Mouse (Mus musculus) spleen, adult 12 weeks (tissue): ENCODE data around the gene Bco2.

Experiments used
- DNase-seq: peaks from one replicate; pipeline ENCODE4 v3.0.0; 2022; ENCODE audit warnings: low spot score

Gene Bco2

DNA sequence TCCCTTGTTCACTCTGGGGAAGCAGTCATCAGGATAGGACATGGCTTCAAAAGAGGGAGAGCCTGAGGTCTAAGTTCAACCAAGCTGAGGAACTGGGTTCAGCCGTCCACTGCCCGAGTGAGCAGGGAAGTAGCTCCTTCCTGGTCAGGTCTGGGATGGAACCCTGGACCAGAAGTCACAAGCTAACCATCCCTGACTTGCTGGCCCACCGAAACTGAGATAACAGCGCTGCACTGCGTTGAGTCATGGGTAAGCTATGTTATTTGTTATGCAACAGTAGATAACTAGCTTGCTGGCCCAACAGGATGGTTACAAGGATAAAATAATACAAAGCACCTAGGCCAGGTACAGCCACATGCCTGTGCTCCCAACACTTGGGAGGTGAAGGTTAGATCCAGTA, 39.5 kb downstream of the Bco2 start:
- DNase-seq: no peak

- no peak for DNase-seq
Observed at GRCm38 (mm10) chr9:50507570-50507969, 47.4 kb downstream of the Bco2 start.

DNA sequence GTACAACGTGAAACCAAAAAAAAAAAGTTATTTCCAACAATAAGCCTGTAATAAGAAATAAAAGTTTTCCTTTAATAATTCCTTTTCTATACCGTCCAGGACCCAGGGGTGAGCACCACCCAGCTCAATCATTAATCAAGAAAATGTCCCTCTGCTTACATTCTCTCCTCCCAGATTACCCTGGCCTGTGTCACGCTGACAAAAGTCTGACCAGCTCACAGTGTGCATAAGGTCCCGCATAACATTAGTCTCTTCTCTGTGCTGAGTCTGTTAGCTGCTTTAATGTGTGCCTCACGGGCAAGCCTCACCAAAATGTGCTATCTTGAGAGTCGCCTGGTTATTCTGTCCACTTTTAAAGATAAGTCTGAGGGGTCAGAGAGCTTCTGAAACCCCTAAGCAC, 49.6 kb downstream of the Bco2 start:
- DNase-seq: no peak

DNA sequence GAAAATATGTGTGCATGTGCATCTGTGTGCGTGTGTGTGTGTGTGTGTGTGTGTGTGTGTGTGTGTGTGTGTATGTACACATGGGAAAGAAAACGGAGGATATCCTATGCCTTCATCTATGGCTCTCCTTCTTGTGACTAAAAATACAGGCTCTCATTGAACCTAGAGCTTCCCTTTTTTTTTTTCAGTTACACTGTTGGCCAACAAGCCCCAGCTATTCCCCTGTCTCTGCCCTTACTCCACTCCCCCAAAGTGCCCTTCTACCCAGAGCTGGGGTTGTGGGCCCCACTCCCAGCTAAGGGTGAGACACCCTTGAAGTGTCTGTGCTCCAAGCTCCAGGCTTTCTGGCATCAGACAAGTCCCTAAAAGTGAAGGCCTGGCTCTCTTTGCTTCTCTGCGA, 52.0 kb downstream of the Bco2 start:
- no peak for DNase-seq

GRCm38 (mm10) chr9:50500974-50501501, 53.9 kb downstream of the Bco2 start:
- DNase-seq: no peak

DNA sequence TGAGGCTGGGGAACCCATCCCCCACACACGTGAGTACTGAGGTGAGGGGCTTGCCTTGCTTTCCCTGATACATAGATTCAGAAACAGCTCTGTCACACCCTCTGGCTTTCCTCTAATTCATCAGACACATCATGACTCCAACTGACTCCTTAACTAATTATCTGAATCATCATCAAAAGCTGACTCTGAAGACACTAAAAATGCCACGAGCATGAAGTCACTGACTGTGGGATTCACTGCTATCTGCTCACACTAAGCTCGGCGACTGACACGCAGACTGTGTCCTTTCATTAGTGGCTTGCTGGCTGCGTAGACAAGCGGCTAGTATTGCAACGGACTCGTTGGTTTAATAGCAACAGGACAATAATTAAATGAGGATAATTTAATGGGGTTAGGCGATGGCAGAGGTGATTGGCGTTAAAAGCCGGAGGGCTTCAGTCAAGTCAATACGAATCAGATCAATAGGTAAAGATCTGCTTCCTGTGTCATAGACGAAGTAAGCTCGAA, 54.5 kb downstream of the Bco2 start:
- no peak for DNase-seq

- DNase-seq: no peak
Observed at GRCm38 (mm10) chr9:50499781-50500180, 55.2 kb downstream of the Bco2 start.

GRCm38 (mm10) chr9:50498815-50499214, 56.2 kb downstream of the Bco2 start:
- no peak for DNase-seq

DNA sequence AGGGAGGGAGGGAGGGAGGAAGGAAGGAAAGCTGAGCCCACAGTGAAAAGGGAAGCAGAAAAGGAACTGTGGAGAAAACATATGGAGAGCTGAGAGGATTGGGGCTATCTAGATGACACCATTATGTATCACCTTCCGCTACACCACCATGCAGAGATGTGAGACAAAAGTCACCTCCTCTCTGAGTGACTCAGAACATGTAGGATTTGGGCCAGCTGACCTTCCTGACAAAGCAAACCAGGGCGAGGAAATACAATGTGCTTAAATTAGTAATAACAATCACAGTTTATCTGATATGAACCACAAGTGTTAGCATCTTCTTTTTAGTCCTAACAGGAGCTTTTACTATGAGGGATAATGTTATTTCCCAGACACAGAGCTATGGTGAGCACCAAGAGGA, 57.4 kb downstream of the Bco2 start:
- no peak for DNase-seq

DNA sequence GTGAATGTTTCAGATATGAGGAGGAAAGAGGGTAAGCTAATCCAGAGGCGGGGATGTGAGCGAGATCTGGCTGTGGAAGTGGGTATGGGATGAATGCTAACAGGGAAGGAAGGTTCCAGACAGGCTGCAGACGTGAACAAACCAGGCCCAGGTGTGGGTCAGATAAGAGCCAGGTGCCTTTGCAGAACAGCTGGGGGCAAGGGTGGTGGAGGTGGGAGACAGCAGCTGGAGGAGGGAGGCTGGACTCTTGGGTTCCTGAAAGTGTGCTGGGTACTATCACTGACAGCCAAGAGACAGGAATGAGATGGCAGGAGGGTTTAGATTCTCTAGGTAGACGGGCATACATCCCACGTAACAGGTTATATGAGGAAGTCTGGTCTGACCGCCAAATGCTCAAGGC, 57.9 kb downstream of the Bco2 start:
- no peak for DNase-seq

DNA sequence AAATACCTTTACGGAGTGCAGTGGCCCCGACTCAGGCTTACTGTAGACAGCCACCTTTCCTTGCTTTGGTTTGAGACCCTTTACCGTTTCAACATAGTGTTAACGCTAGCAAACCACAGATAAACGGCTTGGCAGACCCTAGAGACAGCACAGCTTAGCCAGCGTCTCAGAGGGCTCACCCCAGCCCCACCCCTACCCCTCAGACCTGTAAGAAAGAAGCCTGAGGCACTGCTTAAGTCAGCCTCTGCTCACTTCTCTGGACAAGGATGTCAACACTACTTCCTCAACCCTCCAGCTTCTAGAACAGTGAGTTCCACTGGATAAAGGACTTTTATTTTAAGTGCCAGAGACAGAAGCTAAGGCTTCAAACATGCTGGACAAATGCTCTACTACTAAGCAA, 58.4 kb downstream of the Bco2 start:
- no peak for DNase-seq

- DNase-seq: no peak
Observed at GRCm38 (mm10) chr9:50496151-50496505, 58.9 kb downstream of the Bco2 start.

DNA sequence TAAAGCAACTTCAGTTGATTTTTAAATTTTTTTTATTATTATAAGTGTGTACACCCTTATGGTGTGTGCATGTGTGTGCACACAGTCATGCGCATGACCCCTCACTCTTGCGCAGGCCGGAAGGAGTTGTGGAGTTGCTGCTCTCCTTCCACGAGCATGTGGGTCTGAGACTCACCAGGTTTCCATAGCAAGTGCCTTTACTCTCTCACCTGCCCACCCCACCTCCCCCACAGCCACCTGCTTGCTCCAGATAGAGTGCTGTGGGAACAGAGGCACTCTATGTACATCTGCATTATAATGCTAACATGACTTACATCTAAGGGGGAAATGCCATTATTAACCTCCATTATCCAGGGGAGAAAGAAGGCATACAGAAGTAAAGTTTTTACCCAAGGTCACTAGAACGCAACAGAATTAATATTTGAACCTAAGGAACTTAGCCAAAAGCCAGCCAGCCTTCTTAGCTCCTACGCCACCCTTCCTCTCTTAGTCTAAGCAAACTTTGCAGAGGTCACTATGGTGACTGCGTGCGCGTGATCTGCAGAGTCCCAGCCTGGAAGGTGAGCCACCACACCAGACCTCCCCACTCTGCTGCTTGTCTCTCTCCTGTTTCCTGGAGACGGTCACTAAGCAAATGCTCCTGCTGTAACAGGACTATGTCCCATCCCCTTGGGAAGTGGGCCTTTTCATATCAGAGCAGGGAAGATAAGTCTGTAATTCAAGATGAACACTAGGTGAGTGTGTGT, 59.4 kb downstream of the Bco2 start:
- DNase-seq: no peak

- no peak for DNase-seq
Observed at GRCm38 (mm10) chr9:50494311-50494710, 60.7 kb downstream of the Bco2 start, which contains the start of gene Plet1. Gene Plet1, plus strand, starts transcription at chr9:50494525.

DNA sequence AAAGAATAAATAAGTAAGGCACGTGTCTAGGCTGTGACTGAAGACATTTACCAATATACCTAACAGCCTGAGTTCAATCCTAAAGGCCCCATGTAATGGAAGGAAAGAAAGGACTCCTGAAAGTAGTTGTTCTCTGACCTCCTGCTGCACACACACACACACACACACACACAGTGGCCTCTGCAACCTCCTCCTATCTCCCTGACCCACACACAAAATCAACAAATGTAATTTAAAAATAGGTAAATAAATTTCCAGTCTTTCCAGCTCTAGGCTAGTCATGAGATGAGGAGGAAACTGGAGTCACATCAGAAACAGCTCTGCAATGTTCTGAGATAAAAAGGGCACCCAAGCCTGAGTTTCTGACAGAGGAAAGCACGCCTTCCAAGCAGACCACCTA, 61.2 kb downstream of the Bco2 start:
- DNase-seq: no peak

DNA sequence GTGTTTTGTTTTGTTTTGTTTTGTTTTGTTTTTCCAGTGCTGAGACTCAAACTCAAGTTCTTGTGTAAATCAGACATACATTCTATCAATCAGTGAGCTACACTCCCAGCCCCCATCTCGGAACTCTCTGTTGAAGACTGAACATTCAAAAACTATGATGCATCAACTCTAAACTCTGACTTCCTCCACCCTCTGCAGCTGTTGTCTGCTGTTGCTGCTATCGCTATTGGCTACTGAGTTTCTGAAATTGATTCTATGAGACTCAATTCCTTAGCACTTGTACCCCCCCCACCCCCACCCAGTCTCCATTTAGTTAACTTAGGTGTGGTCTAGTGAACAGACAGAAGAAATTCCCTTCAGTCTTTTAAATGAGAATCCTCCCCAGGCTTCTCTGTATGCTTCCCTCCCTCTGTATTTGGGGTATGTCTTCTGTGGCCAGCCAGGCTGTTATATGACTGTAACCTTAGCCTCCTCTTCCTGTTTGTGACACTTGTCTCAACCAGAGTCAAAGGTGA, 63.4 kb downstream of the Bco2 start:
- no peak for DNase-seq

GRCm38 (mm10) chr9:50490836-50491235, 64.1 kb downstream of the Bco2 start:
- DNase-seq: no peak

DNA sequence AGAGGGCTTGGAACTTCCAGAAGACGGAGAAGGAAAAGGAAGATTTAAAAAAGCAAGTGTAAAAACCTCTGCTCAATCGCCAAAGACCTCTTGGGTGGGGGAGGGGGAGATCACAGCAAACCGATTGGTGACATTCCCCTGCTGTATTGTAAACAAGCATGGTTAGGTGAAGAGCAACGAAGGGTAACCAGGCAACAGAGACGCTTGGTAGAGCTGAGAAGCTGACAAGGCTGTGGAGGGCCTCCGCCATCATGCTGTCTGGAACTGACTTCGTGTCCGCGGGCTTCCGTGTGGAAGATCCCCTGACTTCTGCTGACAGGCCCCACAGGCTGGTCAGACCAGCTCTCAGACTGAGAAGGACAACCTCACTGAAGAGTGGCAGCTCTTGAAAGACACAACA, 69.5 kb downstream of the Bco2 start:
- no peak for DNase-seq
